Mouse (Mus musculus) lung, postnatal 10 days (tissue): ENCODE measurements around the gene Per1.

Source experiments
- DNase-seq: peaks from one replicate; pipeline ENCODE4 v3.0.0; 2021

Per1 gene

DNA sequence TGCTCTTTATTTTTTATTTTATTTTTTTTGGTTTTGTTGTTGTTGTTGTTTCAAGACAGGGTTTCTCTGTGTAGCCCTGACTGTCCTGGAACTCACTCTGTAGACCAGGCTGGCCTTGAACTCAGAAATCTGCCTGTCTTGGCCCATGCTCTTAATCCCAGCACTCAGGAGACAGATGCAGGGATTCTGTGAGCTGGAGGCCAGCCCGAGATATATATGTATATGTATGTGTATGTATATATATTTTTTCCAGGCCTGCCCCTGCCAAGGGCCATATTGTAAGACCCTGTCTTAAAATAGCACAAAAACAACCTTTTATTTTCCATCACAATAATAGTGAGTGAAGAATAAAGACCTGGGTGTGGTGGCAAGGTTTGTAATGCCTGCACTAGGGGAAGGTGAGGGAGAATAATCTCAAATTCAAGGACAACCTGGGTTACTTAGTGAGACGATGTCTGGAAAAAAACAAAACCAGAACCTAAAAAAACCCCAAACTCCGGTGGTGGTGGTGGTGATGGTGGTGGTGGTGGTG is 29.6 kb upstream of the Per1 start:
- DNase-seq, result no peak

DNA sequence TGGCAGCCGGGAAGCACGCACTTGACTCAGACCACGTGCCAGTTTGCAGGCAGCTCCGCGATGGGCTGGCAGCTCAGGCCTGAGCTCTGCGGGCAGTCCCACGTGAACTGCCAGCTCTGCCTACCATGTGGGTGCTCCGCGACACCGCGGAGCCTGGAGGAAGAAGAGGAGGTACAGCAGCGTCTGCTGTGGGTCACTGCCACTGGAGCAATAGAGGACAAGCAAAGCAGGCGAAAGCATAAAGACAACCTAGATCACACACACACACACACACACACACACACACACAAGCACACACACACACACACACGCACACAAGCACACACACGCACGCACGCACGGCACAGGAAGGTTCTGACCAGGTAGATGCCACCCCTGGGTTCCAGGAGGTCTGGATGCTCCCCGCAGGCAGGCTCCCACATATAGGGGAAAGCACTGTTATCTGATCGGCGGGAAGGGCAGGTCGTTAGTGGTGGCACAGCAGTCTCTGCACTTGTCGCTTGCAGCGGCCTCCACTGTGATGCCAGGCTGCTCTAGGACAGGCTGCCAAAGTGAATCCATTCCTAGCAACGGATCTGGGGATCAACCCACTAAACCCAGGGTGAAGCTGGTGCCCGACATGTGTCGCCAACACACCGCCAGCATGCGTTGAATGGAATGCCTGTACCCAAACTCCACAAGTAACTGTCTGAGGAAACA is 28.7 kb upstream of the Per1 start:
- DNase-seq, result no peak

DNA sequence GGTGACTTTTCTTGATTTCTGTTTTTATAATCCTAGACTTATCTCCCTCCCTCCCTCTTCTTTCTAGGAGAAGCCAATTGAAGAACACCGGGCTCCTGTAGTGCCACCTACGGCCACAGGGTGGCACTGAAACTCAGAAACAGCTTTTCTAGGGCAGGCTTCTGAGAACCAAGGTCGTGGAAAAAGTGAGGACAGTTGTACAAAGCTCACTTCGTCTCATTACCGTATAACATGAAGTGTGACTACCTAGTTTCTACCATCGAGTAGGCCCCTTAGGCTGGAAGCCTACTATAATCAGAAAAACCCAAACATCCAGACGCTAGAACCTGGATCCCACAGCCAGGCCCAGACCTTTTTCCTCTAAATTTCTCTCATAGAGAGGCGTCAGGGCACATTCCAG is 28.1 kb upstream of the Per1 start:
- peak; percentile 94 for DNase-seq

DNA sequence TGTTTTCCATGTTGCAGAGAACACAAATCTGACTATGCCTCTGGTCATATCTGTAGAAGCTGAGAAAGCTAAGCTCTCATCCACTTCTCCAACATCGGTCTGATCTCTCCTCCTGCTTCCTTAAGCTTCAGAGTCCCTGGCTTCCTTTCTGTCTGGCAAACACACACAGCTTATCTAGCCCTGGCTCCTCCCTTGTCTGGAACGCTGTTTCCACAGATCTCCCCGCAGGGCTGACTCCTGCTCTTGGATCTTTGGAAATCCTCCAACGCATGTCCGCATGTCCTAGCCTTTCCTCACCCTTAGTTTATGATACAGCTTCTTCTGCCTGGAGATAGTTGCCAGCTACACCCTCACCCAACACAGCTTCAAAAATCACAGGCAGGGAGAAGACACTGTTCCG is 27.4 kb upstream of the Per1 start:
- DNase-seq, result peak; percentile 59

DNA sequence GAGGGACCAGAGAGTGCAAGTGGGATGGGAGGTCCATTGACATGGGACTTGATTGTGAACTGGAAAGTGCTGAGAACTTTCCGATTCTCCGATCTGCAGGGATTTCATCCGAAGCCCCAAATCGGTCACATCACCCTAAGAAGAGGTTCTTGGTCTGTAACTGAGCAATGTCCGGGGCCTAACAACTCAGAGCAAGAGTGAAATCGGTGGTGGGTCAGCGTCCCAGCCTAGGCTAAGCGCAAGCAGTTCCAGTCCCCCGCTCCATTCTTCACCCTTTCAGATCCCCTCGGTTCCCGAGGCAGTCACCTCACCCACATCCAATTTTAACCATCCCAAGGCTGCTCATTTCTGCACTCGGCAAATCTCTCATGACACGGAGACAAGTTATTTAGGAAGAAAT is 24.9 kb upstream of the Per1 start:
- peak; percentile 32 for DNase-seq

DNA sequence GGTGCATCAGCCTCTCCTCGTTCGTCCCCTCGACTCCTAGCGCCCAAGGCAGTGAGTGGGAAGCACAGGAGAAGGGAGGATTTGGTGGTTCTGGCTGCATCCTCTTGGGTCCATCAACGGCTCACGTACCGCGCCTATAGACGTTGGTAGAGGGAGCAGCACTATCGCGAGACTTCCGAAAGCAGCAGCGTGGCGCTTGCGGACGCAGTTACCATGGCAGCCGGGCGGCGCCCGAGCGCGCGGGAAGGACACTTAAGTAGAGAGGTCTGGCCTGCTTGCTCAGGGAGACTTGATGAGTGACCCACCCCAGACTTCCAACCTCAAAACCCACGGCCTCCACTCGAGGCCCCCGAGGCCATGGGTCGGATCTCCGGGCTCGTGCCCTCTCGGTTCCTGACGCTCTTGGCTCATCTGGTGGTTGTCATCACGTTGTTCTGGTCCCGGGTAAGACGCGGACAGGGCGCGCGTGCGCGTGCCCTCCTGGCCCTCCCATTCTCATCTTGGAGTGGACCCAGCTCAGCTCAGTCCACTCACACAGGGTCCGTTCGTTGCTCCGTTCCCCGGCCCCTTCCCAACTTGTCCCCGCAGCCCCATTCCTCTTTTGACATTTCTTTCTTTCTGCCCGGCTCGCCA is 24.3 kb upstream of the Per1 start, which contains the start of gene Tmem107:
Gene Tmem107 (plus strand): TSS at position 217 of the 633 bp plus-strand sequence.
- peak; percentile 96 for DNase-seq

DNA sequence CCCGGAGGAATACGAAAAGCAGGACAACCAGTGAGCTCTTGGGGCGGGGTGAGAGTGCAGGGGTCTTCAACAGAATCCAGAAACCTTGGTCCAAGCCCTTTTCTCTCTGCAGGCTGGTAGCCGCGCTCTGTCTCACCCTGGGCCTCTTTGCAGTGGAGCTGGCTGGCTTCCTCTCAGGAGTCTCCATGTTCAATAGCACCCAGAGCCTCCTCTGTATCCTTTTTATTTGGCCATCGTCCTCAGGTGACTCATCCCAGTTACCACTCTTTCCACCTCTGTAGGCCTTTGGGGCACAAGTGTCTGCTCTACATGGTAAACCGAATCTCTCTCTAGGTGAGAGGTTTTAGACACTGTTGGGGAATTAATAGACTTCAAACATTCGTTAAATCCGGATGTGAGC is 23.8 kb upstream of the Per1 start:
- DNase-seq, result no peak

DNA sequence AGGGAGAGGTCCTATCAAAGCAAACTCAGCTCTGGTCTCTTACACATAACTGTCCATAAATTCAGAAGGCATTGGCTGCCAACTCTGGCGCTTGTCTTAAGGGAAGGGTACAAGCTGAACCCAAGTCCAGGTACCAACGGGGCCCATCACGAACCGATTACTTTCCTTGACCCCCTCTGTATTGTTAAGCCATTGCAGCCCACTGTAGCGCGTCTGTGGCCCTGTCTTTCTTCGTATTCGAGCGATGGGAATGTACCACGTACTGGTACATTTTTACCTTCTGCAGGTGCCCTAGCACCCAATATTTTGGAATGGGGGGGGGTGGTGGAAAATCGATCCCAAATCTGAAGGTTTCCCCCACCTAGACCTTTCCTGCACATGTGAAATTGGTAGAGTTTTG is 22.8 kb upstream of the Per1 start:
- DNase-seq, result no peak

DNA sequence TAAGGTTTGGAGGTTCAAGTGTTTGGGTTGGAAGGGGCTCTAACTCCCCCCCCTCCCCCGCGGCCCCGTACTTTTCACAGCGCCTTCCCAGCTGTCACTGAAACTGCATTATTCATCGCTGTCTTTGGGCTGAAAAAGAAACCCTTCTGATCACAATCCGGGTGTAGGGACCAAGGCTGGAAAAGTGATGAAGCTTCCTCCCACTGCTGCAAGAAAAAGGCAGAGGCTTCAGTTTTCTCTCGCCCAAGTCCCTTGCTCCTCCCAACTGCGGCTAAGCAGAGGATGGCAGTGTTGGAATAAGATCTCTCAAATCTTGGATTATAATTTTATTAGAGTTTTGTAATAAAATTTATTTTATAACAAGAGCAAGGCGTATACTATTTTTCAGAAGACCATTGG is 22.4 kb upstream of the Per1 start:
- no peak for DNase-seq

DNA sequence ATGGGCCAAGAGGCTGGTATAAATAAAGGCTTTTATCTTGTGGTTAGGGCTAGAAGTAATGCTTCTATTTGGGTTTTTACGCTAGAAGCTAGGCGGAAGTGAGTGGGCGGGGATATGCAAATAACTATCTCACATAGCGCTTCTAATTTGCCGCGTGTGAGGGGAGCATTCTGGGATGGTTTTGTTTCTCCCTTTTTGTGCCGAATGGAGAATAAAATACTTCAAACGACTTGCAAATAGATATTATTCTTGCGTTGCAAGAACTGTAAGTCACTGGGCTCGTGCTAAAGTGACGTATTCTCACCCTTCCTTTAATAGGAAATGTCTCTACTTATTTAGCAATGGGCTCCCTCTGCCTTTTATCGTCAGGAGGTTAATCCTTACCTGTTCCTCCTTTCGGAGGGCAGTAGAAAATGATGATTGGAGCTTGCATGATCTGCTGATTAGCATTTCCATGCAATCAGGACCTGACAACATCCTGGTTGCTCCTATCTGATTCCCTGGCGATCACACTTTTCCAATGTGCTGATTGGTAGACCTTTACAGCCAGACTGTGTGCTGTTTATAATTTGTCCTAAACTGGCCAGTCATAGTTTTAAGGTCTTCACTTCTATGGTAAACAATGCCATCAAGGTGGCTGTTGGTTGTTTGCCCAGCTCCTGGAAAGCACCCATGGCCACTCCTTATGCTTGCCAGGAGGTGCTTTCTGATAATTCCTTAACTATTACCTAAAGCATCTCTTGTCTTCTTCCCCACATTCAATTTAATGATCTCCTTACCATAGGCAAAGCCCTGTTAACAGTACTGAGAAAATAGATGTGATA is 21.7 kb upstream of the Per1 start:
- DNase-seq, result peak; percentile 93

DNA sequence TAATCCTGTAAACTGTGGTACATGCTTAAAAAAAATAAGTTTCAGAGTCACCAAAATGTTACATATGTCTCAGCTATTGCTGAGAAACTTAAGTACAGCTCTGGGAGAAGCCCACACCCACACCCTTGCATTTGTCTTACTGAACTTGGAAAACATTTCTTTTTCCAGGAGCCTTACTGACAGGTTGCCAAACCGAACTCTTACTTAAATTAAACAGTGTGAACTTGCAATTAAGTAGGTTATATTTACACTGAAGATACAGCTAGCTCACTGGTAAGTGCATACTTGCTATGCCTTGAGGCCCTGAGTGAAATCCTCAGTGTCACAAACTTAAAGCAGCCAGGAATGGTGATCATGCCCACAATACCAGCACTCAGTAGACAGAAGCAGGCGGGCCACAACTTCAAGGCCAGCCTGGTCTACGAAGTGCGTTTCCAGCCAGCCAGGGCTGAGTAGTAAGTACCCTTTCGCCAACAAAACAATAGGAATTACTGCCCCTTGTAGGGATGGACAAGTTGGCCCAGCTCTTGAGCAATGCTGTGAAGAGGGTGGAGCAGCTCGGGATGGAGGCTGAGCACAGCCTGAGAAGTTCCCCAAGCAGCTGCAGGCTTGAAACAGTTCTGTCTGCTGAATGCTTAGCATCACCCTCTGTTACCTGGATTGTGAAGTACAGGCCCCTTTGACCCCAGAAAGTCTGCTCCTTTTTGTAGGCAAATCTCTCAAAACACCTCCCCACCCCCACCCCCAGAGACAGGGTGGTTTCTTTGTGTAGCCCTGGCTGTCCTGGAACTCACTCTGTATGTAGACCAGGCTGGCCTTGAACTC is 20.9 kb upstream of the Per1 start:
- DNase-seq, result no peak

DNA sequence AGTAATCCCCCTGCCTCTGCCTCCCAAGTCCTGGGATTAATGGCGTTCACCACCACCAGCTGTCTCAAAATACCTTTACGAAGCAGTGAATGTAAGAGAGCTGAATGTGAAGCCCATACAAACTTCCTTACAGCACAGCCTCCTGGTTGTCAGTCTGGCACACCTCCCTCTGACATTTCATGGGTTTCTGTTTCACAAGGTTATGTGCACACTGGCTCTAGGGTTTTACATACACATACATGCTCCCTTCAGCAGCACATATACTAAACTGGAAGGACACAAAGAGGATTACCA is 20.3 kb upstream of the Per1 start:
- no peak for DNase-seq

DNA sequence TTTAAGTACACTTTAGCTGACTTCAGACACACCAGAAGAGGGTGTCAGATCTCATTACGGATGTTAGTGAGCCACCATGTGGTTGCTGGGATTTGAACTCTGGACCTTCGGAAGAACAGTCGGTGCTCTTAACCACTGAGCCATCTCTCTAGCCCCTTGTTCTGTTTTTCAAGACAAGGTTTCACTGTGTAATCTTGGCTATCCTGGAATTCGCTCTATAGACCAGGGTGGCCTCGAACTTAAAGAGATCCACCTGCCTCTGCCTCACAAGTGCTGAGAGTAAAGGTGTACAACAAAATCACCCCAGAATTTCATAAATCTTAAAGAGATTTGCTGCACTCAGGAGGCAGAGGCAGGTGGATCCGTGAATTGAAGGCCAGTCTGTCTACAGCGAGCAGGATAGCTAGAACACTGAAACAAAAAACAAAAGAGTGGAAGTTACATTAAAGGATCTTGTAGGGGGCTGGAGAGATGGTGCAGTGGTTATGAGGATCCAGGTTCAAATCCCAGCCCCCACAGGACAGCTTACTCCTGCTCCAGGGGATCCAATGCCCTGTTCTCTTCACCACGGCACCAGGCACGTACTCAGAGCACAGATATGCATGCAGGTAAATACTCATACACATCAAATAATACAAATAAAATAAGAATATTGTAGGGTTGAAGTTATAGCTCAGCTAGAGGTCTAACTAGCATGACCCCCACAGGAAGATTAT is 19.1 kb upstream of the Per1 start:
- no peak for DNase-seq

DNA sequence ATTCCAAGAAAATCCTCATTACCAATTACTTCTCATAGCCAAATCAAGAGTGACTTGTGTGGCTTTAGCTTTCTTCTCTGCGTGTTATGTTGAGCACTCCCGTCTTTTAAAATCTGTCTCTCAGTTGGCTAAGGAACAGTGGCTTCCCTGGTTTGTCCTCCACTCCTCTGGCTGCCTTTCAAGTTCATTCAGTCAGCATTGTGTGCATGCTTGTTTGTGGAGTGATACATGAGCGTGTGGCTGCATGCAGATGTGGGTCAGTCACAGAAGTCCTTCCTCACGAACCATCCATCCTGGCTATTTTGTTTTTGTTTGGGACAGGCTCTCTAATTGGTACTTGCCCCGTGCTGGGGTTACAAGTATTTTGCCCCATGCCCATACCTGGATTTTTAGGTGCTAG is 18.4 kb upstream of the Per1 start:
- no peak for DNase-seq

DNA sequence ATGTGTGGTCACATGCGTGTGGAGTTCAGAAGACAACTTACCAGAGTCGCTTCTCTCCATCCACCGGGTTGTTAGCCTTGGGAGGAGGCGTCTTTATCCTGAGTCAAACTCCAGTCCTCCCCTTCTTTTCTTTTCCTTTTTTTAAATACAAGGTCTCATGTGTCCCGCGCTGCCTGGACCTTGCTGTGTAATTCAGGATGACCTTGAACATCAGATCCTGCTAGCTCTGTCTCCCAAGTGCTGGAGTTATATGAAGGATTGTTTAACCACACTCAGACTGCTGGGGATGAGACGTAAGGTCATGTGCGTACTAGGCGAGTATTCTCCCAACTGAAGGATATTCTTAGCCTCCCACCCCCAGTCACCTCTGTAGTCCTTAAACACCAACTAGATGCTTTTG is 17.7 kb upstream of the Per1 start:
- DNase-seq, result no peak

DNA sequence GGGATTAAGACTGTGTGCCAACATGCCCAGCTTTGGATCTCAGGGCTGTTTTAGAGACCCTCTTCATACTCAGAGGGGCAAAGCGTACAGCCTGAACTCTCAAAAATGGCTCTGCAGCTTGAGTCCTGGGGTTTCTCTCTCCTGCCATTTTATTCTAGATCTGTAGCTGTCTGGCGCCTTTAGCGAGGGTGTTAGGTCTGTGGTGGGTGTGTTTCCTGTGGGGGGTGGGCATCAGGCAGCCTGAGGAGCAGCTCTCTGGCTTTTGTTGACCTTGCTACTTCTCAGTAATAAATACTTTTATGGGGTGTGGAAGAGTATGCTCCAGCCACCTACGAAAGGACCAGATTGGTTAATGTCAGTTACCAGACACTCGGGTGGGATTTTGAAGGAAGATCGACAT is 17.0 kb upstream of the Per1 start:
- no peak for DNase-seq

DNA sequence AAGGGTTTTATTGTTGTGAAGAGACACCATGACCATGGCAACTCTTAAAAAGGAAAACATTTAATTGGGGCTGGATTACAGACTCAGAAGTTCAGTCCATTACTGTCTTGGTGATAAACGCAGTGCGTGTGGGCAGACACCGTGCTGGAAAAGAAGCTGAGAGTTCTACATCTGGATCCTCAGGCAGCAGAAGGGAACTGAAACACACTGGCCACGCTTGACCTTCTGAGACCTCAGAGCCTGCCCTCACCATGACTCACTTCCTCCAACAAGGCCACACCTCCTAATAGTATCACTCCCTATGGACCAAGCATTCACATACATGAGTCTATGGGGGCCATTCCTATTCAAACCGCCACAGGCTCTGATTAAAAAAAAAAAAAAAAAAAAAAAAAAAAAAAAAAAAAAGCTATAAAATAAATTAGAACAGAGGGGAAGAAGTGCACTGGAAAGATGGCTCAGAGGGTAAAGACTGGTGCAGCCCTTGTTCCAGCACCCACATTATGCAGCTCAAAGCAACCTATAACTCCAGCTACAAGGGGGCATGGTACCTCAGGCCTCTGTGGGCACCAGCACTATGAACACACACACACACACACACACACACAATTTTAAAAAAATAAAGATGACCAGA is 16.1 kb upstream of the Per1 start:
- no peak for DNase-seq

DNA sequence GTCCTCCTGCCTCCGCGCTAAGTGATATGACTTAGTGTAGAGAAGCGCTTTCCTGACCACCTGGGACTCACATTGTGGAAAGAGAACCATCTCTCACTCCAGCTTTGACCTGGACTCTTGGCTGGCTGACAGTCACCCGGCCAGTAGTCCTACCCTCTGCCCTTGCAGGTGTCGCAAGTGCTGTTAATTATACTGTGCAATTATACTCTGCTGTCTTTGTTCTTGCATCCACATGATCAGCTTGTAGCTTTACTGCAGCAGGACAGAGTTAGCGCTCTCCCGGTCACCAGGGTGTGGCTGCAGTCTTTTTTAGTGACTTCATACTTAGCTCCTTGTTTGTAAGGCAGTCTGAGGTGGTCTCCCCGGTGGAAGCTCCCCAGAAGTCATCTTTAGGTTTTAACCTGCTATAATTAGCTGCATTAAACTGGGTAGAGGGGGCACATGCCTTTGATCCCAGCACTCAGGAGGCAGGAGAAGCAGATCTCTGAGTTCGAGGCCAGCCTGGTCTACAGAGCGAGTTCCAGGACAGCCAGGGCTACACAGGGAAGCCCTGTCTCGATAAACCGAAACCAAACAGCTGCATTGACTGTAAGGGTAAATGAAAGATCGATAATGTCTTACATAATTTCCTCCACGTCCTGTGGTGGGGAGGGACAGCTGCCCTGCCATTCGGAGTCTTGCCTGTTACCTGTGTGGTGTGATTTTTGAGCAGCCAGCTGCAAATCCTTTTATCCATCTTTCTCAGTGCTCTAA is 14.7 kb upstream of the Per1 start:
- DNase-seq, result no peak

DNA sequence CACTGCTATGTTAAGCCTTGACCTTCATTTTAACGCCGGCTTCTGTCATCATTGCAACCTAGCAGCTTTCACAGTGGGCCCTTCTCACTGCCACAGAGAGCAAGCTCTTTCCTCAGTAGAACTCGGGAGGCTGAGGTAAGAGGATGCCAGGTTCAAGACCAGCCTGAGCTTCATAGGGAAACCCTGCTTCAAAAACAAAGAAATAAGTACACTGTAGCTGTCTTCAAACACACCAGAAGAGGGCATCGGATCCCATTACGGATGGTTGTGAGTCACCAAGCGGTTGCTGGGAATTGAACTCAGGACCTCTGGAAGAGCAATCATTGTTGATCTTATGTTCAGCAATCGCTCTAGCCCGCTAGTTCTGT is 14.2 kb upstream of the Per1 start:
- DNase-seq, result no peak

DNA sequence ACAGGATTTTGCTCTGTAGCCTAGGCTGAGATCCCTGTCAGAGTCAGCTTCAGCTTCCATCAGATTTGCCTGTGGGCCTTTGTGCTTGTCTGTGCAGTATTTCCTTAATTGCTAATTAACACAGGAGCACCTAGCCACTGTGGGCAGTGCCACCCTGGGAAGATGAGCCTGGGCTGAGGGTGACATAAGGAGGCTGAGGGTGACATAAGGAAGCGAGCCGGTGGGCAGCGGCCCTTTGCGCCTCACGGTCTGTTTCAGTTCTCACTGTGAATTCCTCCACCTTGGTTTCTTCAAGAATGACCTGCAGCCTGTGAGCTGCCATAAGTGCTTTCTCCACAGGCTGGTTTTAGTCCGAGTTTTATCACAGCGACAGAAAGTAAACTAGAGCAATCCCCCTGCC is 13.4 kb upstream of the Per1 start:
- DNase-seq, result no peak

DNA sequence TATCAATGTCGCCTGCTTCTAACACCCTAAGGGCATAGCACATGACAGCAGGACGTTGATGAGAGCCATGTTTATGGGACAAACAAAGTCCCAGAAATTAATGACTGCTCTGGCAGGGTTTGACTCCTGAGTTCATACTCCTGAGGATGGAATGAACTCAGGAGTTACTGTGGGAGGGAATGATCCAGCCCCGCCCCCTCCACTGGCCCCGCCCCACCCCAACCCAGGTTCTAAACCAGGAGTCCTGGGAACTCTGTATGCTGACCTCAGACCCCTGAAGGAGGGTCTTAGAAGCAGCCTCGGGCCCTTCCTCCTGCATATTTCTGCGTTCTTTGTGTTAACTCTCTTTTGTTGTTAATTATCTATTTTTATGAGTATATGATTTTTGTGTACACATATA is 9.4 kb upstream of the Per1 start:
- no peak for DNase-seq
